Mouse (Mus musculus): ENCODE measurements around the gene Spint3. TPM values are rescaled to one million over a fixed set of nuclear protein-coding genes. Genes with fewer than 3 reads are reported as not detected.
"Not testable (repeated sequence)": the region's sequence is repeated elsewhere in the genome, so short reads cannot be mapped to it uniquely, and the experiment has no call there.

Gene Spint3
- total and polyA plus RNA-seq, 3 experiments, result not detected

DNA sequence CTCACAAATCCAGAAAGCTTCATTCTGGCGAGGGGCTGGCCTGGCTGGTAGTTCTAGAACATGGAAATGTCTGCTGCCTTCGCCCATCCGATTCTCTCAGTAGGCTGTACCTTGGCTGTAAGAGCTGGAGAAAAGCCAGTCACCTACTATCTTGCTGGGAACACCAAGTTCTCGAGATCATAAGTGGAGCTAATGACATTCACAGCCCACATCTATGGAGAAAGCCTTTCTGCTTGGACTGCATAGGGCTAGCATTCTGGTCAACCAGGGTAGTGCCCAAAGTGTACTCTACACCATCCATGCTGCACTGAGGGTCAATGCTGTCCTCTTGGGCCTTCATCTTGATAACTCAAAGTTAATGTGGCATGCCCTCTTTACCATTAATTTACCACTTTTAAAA is 20.2 kb upstream of the Spint3 start, which contains the start of gene Eppin:
Eppin (minus strand) TSS at position 101 of the 400 bp plus-strand sequence.
- dilution Hi-C loops (cut with MboI; ENCODE audit: extremely low pct_ligation_motif_present, extremely low pct_unique_long_range_greater_than_20kb, low sequenced_read_pairs) (no loop called here), in situ Hi-C loops (cut with MboI; ENCODE audit: low pct_ligation_motif_present, low pct_unique_long_range_greater_than_20kb, low sequenced_read_pairs) (no loop called here)
- DNase-seq (ENCODE audit: extremely low read depth), result no peak
- Histone ChIP-seq H3K4me3 (replicated peaks in 1 of 3; ENCODE audit: low read depth in 2 of 3, low read length in 2 of 3, poor library complexity in 1 of 3) (no peak within 1 kb of the TSS), H3K36me3 (replicated peaks in 1 of 2; ENCODE audit: control insufficient read depth in 1 of 2, insufficient read depth in 1 of 2, low read length in 1 of 2) (no peaks in the 10 kb centered on the region), H3K4me1 (ENCODE audit: control insufficient read depth in 1 of 2, insufficient read depth in 2 of 2) (peaks cover 0 to 4% of the 10 kb centered on the region in 2 experiments; a peak in 1 of 4 replicates), H3K27ac (ENCODE audit: insufficient read depth, low read depth) (no peak within 1 kb of the TSS), H3K79me2 (replicated peaks; ENCODE audit: control insufficient read depth, extremely low read depth, insufficient read depth, poor library complexity, severe bottlenecking) (no peaks in the 10 kb centered on the region), H3K9me3 (replicated peaks; ENCODE audit: low read length) (no peaks in the 10 kb centered on the region), H3K4me2 (ENCODE audit: insufficient read depth, low read depth, poor library complexity, severe bottlenecking) (no peak within 1 kb of the TSS), H3K27me3 (replicated peaks) (peaks cover 89% of the 10 kb centered on the region), H3K9ac (ENCODE audit: insufficient read depth, low read depth) (no peak within 1 kb of the TSS)
- TF ChIP-seq POLR2A (IDR thresholded peaks at IDR 0.05; ENCODE audit: low read depth, low read length), result no peak
- no peak for TF ChIP-seq ZC3H11A (IDR thresholded peaks at IDR 0.05; ENCODE audit: low read depth, low read length)
- TF ChIP-seq TCF12 (IDR thresholded peaks at IDR 0.05; ENCODE audit: low read depth, low read length), result no peak
- TF ChIP-seq RCOR1 (conservative IDR thresholded peaks at IDR 0.05; ENCODE audit: low read depth, low read length), result no peak
- TF ChIP-seq SIN3A (IDR thresholded peaks at IDR 0.05; ENCODE audit: low read length), result no peak
- TF ChIP-seq CHD2 (IDR thresholded peaks at IDR 0.05; ENCODE audit: low read length), result no peak
- TF ChIP-seq POLR2AphosphoS2 (IDR thresholded peaks at IDR 0.05; ENCODE audit: low read depth, low read length), result no peak
- TF ChIP-seq RAD21 (IDR thresholded peaks at IDR 0.05; ENCODE audit: low read depth, low read length), result no peak
- TF ChIP-seq MXI1 (IDR thresholded peaks at IDR 0.05; ENCODE audit: low read depth, low read length), result no peak

DNA sequence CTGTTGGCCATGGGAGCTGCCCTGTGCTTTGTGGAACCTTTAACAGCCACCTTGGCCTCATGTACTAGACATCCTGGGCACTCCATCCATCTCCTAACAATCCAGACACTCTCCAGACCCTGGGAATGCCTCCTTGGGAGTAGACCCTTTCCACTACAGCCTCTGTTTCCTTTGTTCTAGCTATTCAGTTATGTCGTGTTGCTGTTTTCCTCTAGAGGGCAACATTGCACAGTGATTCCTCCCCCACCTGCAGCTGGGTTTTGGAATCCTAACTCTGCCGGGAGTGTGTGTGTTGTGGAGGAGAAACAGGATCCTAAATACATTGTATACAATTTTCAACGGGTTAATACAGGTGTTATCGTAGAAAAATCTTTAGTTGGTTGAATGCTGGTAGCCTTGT is 18.8 kb upstream of the Spint3 start:
- H3K9me3 ChIP-seq (replicated peaks; ENCODE audit: low read length), result no peaks in the 10 kb centered on the region
- no peaks in the 10 kb centered on the region for H3K79me2 ChIP-seq (replicated peaks; ENCODE audit: control insufficient read depth, extremely low read depth, insufficient read depth, poor library complexity, severe bottlenecking)
- H3K4me2 ChIP-seq (ENCODE audit: insufficient read depth, low read depth, poor library complexity, severe bottlenecking), result no peak overlapping the region
- in situ Hi-C loops (cut with MboI; ENCODE audit: low pct_ligation_motif_present, low pct_unique_long_range_greater_than_20kb, low sequenced_read_pairs), result no loop called here
- H3K36me3 ChIP-seq (replicated peaks in 1 of 2; ENCODE audit: control insufficient read depth in 1 of 2, insufficient read depth in 1 of 2, low read length in 1 of 2), result no peaks in the 10 kb centered on the region
- no peak overlapping the region for H3K4me3 ChIP-seq (replicated peaks in 1 of 3; ENCODE audit: low read depth in 2 of 3, low read length in 2 of 3, poor library complexity in 1 of 3)
- H3K9ac ChIP-seq (ENCODE audit: insufficient read depth, low read depth), result no peak overlapping the region
- DNase-seq (ENCODE audit: extremely low read depth), result peak; percentile 27
- H3K27me3 ChIP-seq (replicated peaks), result peaks cover 88% of the 10 kb centered on the region
- dilution Hi-C loops (cut with MboI; ENCODE audit: extremely low pct_ligation_motif_present, extremely low pct_unique_long_range_greater_than_20kb, low sequenced_read_pairs), result no loop called here
- TF ChIP-seq MYC (IDR thresholded peaks at IDR 0.05; ENCODE audit: low read depth, low read length), result no peak
- TF ChIP-seq RAD21 (IDR thresholded peaks at IDR 0.05; ENCODE audit: low read depth, low read length), result peak; percentile 82
- TF ChIP-seq SMC3 (IDR thresholded peaks at IDR 0.05; ENCODE audit: low read depth, low read length), result peak; percentile 57
- peak; percentile 44 to 87 for TF ChIP-seq CTCF (conservative IDR thresholded peaks at IDR 0.05 in 1 of 2, IDR thresholded peaks at IDR 0.05 in 1 of 2; ENCODE audit: low read depth in 2 of 2, low read length in 2 of 2)
- TF ChIP-seq RCOR1 (conservative IDR thresholded peaks at IDR 0.05; ENCODE audit: low read depth, low read length), result no peak
- H3K27ac ChIP-seq (ENCODE audit: insufficient read depth, low read depth), result no peak overlapping the region
- H3K4me1 ChIP-seq (ENCODE audit: control insufficient read depth in 1 of 2, insufficient read depth in 2 of 2), result peaks cover 0 to 8% of the 10 kb centered on the region in 2 experiments; a peak in 1 of 4 replicates

DNA sequence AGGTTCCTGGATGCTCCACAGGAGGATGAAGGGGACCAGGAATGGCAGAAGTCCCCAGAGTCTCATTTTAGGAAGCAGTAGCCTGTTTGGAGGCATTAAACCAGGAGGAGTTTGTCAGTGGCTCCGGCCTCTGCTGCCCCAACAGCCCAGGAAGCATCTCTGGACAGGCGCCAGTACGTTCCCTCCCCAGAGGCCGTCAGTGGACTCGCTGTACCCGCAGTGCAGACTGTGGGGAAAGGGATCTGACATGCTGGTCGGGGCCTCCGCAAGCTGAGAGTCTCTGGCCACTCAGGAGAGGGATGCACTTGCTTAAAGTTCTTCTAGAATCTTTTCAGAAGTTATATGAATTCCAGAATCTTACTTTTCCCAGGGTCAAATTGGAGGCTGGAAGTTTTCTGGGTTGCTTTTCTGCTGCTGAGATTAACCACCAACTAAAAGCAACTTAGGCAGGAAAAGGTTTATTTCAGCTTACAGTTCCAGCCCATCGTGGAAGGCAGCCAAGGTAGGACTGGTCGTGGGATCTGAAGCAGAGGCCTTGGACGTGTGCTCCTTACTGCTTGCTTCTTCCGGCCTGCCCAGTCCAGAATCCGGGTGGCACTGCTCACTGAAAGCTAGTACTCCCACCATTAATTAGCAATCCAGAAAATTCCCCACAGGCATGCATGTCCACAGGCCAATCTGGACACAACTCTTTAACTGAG is 11.9 kb upstream of the Spint3 start, which contains the start of gene Wfdc6a:
Wfdc6a (minus strand) TSS at position 423 of the 701 bp plus-strand sequence.
- dilution Hi-C loops (cut with MboI; ENCODE audit: extremely low pct_ligation_motif_present, extremely low pct_unique_long_range_greater_than_20kb, low sequenced_read_pairs); H3K36me3 ChIP-seq (replicated peaks in 1 of 2; ENCODE audit: control insufficient read depth in 1 of 2, insufficient read depth in 1 of 2, low read length in 1 of 2); H3K4me2 ChIP-seq (ENCODE audit: insufficient read depth, low read depth, poor library complexity, severe bottlenecking); H3K4me3 ChIP-seq (replicated peaks in 1 of 3; ENCODE audit: low read depth in 2 of 3, low read length in 2 of 3, poor library complexity in 1 of 3); H3K9me3 ChIP-seq (replicated peaks; ENCODE audit: low read length); H3K4me1 ChIP-seq (ENCODE audit: control insufficient read depth in 1 of 2, insufficient read depth in 2 of 2); H3K27ac ChIP-seq (ENCODE audit: insufficient read depth, low read depth); H3K79me2 ChIP-seq (replicated peaks; ENCODE audit: control insufficient read depth, extremely low read depth, insufficient read depth, poor library complexity, severe bottlenecking); DNase-seq (ENCODE audit: extremely low read depth); in situ Hi-C loops (cut with MboI; ENCODE audit: low pct_ligation_motif_present, low pct_unique_long_range_greater_than_20kb, low sequenced_read_pairs); H3K9ac ChIP-seq (ENCODE audit: insufficient read depth, low read depth): not testable (repeated sequence)
- H3K27me3 ChIP-seq (replicated peaks), result peaks cover 81% of the 10 kb centered on the region

Measured in CH12.LX (cell line).